In genomic region chr5:99202074-99202837, GRCm38 (mm10) we compare ENCODE assay signal across 8 mouse cellular contexts.
A peak's percentile ranks its signal among the peaks of the same experiment; 100 is the strongest.
DNase-seq lines count a peak whose midpoint lies in the region; ATAC-seq and TF ChIP-seq lines count a peak whose summit lies in the region.

No protein-coding gene starts in this region.

- intact Hi-C loops in heart, adult 2 months (cut with DNase I): loop anchor here (1.0 to 5.0 kb wide), 5 partner anchors 47 to 1039 kb away; no protein-coding TSS in a partner anchor

- no peak overlapping the region for H3K27ac ChIP-seq in testis, adult 2 months (ENCODE audit: control insufficient read depth, insufficient read depth, low read depth, low read length)
- H3K27ac ChIP-seq in heart, adult 2 months: no peak overlapping the region
- no peak overlapping the region for H3K27ac ChIP-seq in limb, embryonic 11.5 days (replicated peaks; ENCODE audit: low read depth, low read length)
- no peak overlapping the region for H3K27ac ChIP-seq in midbrain, embryonic 12.5 days (replicated peaks)

- no peaks in the 10 kb centered on the region for H3K27me3 ChIP-seq in testis, adult 2 months (ENCODE audit: control insufficient read depth, insufficient read depth, low read length)
- no peaks in the 10 kb centered on the region for H3K27me3 ChIP-seq in heart, adult 2 months (ENCODE audit: control insufficient read depth, insufficient read depth, low read length)
- no peaks in the 10 kb centered on the region for H3K27me3 ChIP-seq in limb, embryonic 11.5 days (ENCODE audit: control insufficient read depth, insufficient read depth, low read length)
- peaks cover 4% of the 10 kb centered on the region; the same call in 1 of the 2 replicates for H3K27me3 ChIP-seq in midbrain, embryonic 12.5 days
- H3K27me3 ChIP-seq in splenic B cell, adult 2 months (ENCODE audit: control insufficient read depth, insufficient read depth, low read length, poor library complexity, severe bottlenecking): no peaks in the 10 kb centered on the region

- peak; percentile 9; the same call in 1 of the 2 replicates for TF ChIP-seq CTCF in testis, adult 2 months (IDR thresholded peaks at IDR 0.05; ENCODE audit: control insufficient read depth, insufficient read depth, insufficient replicate concordance, low read depth, low read length)
- TF ChIP-seq CTCF in heart, adult 2 months (IDR thresholded peaks at IDR 0.05): peak; percentile 80

- no peaks in the 10 kb centered on the region for H3K9me3 ChIP-seq in limb, embryonic 11.5 days (ENCODE audit: control insufficient read depth, low read length)
- H3K9me3 ChIP-seq in midbrain, embryonic 12.5 days: no peaks in the 10 kb centered on the region

- no peak overlapping the region for H3K4me3 ChIP-seq in testis, adult 2 months (ENCODE audit: control insufficient read depth, low read depth, low read length)
- H3K4me3 ChIP-seq in heart, adult 2 months: no peak overlapping the region
- H3K4me3 ChIP-seq in limb, embryonic 11.5 days (ENCODE audit: low read depth, low read length): no peak overlapping the region
- H3K4me3 ChIP-seq in midbrain, embryonic 12.5 days: no peak overlapping the region

- H3K9ac ChIP-seq in heart, adult 2 months (ENCODE audit: low read depth, low read length): no peak overlapping the region; the same call in 1 of the 2 replicates
- H3K9ac ChIP-seq in limb, embryonic 11.5 days (ENCODE audit: low read length): no peak overlapping the region
- H3K9ac ChIP-seq in midbrain, embryonic 12.5 days (replicated peaks): no peak overlapping the region

- 42% methylated on average over 15 of the region's 15 CpGs for whole genome bisulfite sequencing in heart, adult 2 months
- 60% methylated on average over 15 of the region's 15 CpGs for WGBS in limb, embryonic 11.5 days
- WGBS in midbrain, embryonic 12.5 days: 56% methylated on average over 15 of the region's 15 CpGs

- DNase-seq in testis, postnatal 14 days (ENCODE audit: low spot score): no peak
- peak; percentile 32 to 60 for DNase-seq in cerebellum, postnatal 25 days
- DNase-seq in heart, adult 2 months: peak; percentile 41 to 46
- DNase-seq in kidney, adult 18-20 months: peak; percentile 55
- peak; percentile 75 for DNase-seq in limb, embryonic 11.5 days (ENCODE audit: low spot score)
- DNase-seq in splenic B cell, adult 2 months (ENCODE audit: low read depth, low spot score): peak; percentile 83

- TF ChIP-seq EP300 in heart, adult 2 months (IDR thresholded peaks at IDR 0.05; ENCODE audit: insufficient read depth, low read depth, low read length): no peak

- H3K79me2 ChIP-seq in heart, adult 2 months (replicated peaks; ENCODE audit: control insufficient read depth, insufficient read depth, low read length): no peaks in the 10 kb centered on the region

- H3K36me3 ChIP-seq in testis, adult 2 months (ENCODE audit: control insufficient read depth, insufficient read depth, low read length): no peaks in the 10 kb centered on the region
- H3K36me3 ChIP-seq in heart, adult 2 months (ENCODE audit: control insufficient read depth, insufficient read depth, low read length): no peaks in the 10 kb centered on the region
- H3K36me3 ChIP-seq in limb, embryonic 11.5 days (ENCODE audit: control insufficient read depth, insufficient read depth, low read length): no peaks in the 10 kb centered on the region
- no peaks in the 10 kb centered on the region for H3K36me3 ChIP-seq in midbrain, embryonic 12.5 days
- no peaks in the 10 kb centered on the region for H3K36me3 ChIP-seq in splenic B cell, adult 2 months (ENCODE audit: control insufficient read depth, insufficient read depth, low read length, poor library complexity, severe bottlenecking)

- H3K4me2 ChIP-seq in limb, embryonic 11.5 days (ENCODE audit: low read depth, severe bottlenecking): no peak overlapping the region; the same call in 1 of the 2 replicates
- peak overlapping the region; percentile 18 for H3K4me2 ChIP-seq in midbrain, embryonic 12.5 days (replicated peaks)

- TF ChIP-seq POLR2A in testis, adult 2 months (IDR thresholded peaks at IDR 0.05; ENCODE audit: control insufficient read depth, low read depth, low read length): no peak
- no peak for TF ChIP-seq POLR2A in heart, adult 2 months (IDR thresholded peaks at IDR 0.05; ENCODE audit: insufficient read depth, low read depth, low read length)

- H3K4me1 ChIP-seq in testis, adult 2 months (ENCODE audit: control insufficient read depth, insufficient read depth, low read length): no peaks in the 10 kb centered on the region
- H3K4me1 ChIP-seq in heart, adult 2 months (ENCODE audit: control insufficient read depth, insufficient read depth, low read length): peaks cover 1% of the 10 kb centered on the region; the same call in 1 of the 2 replicates
- no peaks in the 10 kb centered on the region for H3K4me1 ChIP-seq in limb, embryonic 11.5 days (ENCODE audit: control insufficient read depth, insufficient read depth, low read length)
- no peaks in the 10 kb centered on the region for H3K4me1 ChIP-seq in midbrain, embryonic 12.5 days

- ATAC-seq in limb, embryonic 11.5 days (ENCODE audit: insufficient number of reproducible peaks, low FRiP score, low TSS enrichment, low read depth): 0 out of 2 replicates have a peak, but pooled peaks have one; percentile 35
- 0 out of 2 replicates have a peak, but pooled peaks have one; percentile 30 for ATAC-seq in midbrain, embryonic 12.5 days (ENCODE audit: low FRiP score, low read depth)
